Mouse (Mus musculus) liver, postnatal 0 days (tissue): ENCODE data around the gene Gabra2.

Source experiments
- CTCF ChIP-seq: sonication (generic); IDR thresholded peaks from 2 replicates; pipeline ENCODE4 v1.5.1; 2016; ENCODE audit warnings: antibody characterized with exemption, low read depth
- EP300 ChIP-seq: IDR thresholded peaks from 2 replicates; pipeline ENCODE4 v1.6.1; 2016; ENCODE audit warnings: antibody characterized with exemption, low read depth, mild to moderate bottlenecking

GRCm38 (mm10) chr5:71136691-71137090 lies 41.0 kb upstream of the Gabra2 start:
- TF ChIP-seq CTCF, result no peak
- no peak for TF ChIP-seq EP300
